Mouse (Mus musculus) layer of hippocampus, adult 2 months (tissue): ENCODE data around the gene Dync2li1. TPM values are rescaled to one million over a fixed set of nuclear protein-coding genes. Genes with fewer than 3 reads are reported as not detected.

Experiments
- DNase-seq, 2 experiments: peaks; one replicate each; pipeline ENCODE4 v3.0.0; 2022; ENCODE audit warnings: low spot score in 2 of 2
- H3K27ac ChIP-seq: fragments of 200-600 bp; 2 replicates; pipeline ENCODE4 v1.8.1; 2022
- H3K4me3 ChIP-seq: fragments of 200-600 bp; 2 replicates; pipeline ENCODE4 v1.8.1; 2022; ENCODE audit warnings: mild to moderate bottlenecking
- CTCF ChIP-seq: fragments of 200-600 bp; conservative IDR thresholded peaks from 2 replicates; pipeline ENCODE4 v1.8.1; 2022; ENCODE audit warnings: antibody characterized with exemption, mild to moderate bottlenecking, moderate library complexity
- total RNA-seq, 2 experiments: library from RNA; stranded (reverse); gene quantifications; 2 replicates each; pipeline ENCODE4 v1.2.3; 2021

The Dync2li1 gene
- total RNA-seq, 2 experiments from 2014 or later: 20.5 to 22.5 TPM

DNA sequence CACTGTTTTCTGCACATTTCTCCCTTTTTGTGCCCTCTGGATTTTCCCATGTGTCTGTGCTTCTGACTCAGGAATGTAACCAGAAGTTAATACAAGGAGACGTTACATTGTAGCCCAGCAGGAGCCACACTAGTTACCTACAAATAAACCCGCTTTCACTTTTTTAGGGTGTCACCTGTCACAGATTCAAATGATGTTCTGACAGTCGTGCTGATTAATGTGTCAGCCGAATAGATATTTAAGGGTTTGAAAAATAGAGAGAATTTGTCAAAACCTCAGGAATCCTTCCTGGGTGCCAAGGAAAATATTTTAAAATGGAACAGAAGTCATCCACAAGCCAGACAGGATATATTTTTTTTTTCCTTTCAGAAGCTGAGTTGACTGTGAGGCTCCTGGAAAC, 59.0 kb downstream of the Dync2li1 start:
- no peak overlapping the region for H3K4me3 ChIP-seq
- no peak for TF ChIP-seq CTCF
- no peak for DNase-seq
- H3K27ac ChIP-seq: no peak overlapping the region

DNA sequence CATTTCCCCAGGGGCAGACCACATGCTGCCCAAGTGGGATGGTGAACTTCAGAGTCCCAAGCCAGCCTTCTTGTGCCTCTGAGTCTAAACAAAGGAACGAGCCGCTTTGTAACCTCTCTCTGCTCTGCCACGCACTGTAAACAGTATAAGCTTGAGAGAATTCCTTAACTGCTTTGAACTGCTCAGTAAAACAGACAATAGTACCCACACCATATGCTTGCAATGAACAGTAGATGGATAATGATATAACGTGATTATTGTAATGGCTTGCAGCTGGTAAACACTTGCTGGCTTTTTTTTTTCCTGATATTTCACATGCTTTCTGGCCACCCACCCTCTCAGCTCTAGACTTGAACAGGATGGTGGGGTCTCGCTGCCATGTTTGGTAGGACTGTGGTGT, 61.7 kb downstream of the Dync2li1 start:
- TF ChIP-seq CTCF: no peak
- H3K4me3 ChIP-seq: no peak overlapping the region
- no peak for DNase-seq
- H3K27ac ChIP-seq: no peak overlapping the region

DNA sequence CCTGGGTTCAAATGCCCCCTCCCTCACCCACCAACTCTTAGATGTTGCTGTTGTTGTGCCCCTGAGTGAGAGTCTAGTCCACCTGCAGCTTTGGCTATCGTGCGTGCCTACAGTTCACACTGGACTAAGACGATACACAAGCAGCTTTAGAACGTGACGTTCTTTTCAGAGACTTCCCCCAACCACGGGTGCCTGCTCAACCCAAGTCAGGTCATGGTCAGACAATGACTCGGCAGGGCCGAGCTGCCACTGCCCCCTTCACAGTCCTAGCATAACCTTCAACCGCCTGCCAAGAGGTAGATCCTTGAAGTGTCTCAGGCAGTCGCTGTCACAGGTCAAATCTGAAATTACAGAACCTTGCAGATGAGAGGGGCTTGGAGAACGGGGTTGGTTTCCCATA, 62.5 kb downstream of the Dync2li1 start:
- TF ChIP-seq CTCF: no peak
- no peak overlapping the region for H3K4me3 ChIP-seq
- no peak for DNase-seq
- H3K27ac ChIP-seq: no peak overlapping the region

DNA sequence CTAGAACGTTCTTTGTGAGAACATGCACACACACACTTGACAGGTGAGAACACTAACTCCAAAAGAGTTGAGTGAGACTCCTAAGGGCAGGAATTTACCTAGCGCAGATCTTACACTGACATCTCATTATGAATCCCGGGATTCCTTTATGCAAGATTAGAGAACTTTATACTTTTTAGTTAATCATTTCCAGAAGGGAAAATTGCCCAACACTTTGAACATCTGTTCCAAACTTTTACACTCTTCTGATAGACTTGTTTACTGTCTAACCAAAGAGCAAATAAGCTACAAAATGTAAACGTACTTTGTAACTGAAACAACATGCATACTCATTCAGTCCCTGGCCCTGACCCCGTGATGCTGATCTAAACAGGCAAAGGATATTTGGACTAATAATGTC, 63.0 kb downstream of the Dync2li1 start:
- Histone ChIP-seq H3K27ac (no peak overlapping the region), H3K4me3 (no peak overlapping the region)
- no peak for DNase-seq
- TF ChIP-seq CTCF: no peak

DNA sequence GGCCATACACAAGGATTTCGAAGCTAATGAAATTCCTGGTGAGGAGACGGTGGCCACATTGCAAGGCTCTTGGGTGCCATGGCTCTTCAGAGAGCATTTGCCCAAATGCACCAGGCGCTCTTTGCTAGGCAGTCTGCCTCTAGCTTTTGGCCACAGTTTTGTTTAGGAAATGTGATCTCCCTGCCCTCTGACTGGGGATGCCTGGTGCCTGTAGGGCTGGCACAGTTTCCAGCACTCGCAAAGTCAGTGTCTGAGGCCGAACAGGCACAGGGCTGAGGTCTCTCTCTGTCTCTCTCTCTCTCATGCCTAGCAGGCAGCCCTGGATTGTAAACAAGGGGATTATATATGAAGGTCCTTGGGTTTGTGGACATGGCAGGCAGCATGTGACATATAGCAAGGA, 63.8 kb downstream of the Dync2li1 start:
- Histone ChIP-seq H3K27ac (no peak overlapping the region), H3K4me3 (no peak overlapping the region)
- no peak for DNase-seq
- TF ChIP-seq CTCF: no peak

DNA sequence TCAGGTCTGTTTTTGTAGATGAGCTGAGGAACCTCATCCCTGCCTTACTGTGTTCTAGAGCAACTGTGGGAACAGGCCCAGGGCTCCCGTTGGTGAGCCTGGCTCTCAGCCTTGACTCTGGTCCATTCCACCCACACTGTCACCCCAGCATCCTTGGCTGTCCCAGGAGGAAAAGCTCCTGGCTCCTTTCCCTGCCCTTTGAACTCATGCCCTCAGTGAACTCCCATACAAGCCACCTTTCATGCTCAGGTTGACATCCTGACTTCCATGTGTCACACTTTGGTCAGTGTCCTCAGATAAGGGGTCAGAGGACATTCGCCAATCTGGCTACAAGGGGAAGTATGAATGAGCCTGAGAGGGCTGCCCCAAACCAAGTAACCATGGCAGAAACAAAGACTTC, 67.4 kb downstream of the Dync2li1 start:
- no peak overlapping the region for H3K27ac ChIP-seq
- TF ChIP-seq CTCF: no peak
- no peak for DNase-seq
- H3K4me3 ChIP-seq: no peak overlapping the region

DNA sequence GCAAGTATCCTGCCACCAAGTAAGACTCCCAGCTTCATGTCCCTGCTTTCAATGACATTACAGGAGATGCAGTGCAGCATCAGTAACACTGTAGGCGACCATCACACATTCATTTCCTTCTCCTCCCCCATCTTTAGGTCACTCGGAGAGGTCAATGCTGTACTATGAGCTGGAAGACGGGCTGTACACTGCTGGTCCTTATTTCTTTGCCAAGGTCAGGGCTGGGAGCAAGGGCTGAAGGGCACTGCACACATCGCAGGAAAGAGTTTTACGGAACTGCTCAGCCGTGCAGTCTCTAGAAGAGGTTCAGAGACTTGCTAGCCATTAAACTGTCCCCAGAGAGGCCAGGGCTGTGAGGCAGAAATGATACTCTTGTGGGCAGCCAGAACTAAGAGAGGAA, 70.2 kb downstream of the Dync2li1 start:
- no peak for TF ChIP-seq CTCF
- Histone ChIP-seq H3K27ac (no peak overlapping the region), H3K4me3 (no peak overlapping the region)
- no peak for DNase-seq

DNA sequence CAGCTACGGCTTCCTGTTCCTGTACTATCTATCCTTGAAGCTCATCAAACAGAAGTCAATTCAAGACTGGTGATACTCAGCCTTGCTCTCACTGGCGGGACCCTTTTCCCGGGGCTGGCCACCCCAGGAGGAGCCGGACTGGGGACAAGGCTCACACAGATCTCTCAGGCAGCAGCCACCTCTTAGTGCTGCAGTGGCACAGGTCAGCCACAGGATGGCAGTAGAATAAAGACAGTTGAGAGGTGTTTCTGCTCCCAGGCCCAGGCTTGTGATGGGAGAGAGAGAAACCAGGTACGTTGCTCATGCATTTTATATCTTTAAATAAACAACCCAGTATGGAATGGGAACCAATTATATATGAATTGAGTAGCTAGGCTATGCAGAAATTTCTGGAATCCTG, 72.4 kb downstream of the Dync2li1 start:
- no peak overlapping the region for H3K4me3 ChIP-seq
- DNase-seq: peak; percentile 62 to 69
- peak; percentile 98 for TF ChIP-seq CTCF
- H3K27ac ChIP-seq: no peak overlapping the region

Other genes with a start within 250 kb of the Dync2li1 start
- 10 to 100 TPM; 14.8 to 17.3 TPM for gene Thada, start 160.3 kb upstream of the Dync2li1 start, total RNA-seq
- 1 to 10 TPM; 5.2 to 5.8 TPM for gene Plekhh2, start 114.6 kb upstream of the Dync2li1 start, total RNA-seq
- gene Abcg8, start 49.8 kb downstream of the Dync2li1 start, total RNA-seq: not detected
- not detected for gene Abcg5, start 56.5 kb downstream of the Dync2li1 start, total RNA-seq
- 10 to 100 TPM; 58.0 to 63.2 TPM for gene Lrpprc, start 164.3 kb downstream of the Dync2li1 start, total RNA-seq